Mouse (Mus musculus) neural tube, embryonic 14.5 days (tissue): ENCODE measurements around the gene Arhgef40. TPM values are rescaled to one million over a fixed set of nuclear protein-coding genes. Genes with fewer than 3 reads are reported as not detected.
A peak's percentile ranks its signal among the peaks of the same experiment; 100 is the strongest.

Experiments used
- ATAC-seq: fragments of 200-750 bp; cut with Nextera tagmentation; 2 replicates; pipeline ENCODE4 v1.8.0; 2017; ENCODE audit warnings: low read depth, mild to moderate bottlenecking, moderate TSS enrichment, moderate library complexity
- H3K27ac ChIP-seq: fragments of 300-500 bp; sonication (generic); 2 replicates; pipeline ENCODE4 v1.5.1; 2014; ENCODE audit warnings: low read depth, mild to moderate bottlenecking, control low read depth, low read length, moderate library complexity, mixed read lengths
- H3K27me3 ChIP-seq: fragments of 300-500 bp; sonication (generic); 2 replicates; pipeline ENCODE4 v1.6.1; 2014; ENCODE audit warnings: low read length; ENCODE audit not compliant: control insufficient read depth, insufficient read depth
- H3K36me3 ChIP-seq: fragments of 300-500 bp; sonication (generic); 2 replicates; pipeline ENCODE4 v1.6.1; 2014; ENCODE audit warnings: low read length, mixed read lengths; ENCODE audit not compliant: control insufficient read depth, insufficient read depth
- H3K4me1 ChIP-seq: fragments of 300-500 bp; sonication (generic); 2 replicates; pipeline ENCODE4 v1.6.1; 2014; ENCODE audit warnings: low read length; ENCODE audit not compliant: control insufficient read depth, insufficient read depth
- H3K4me2 ChIP-seq: fragments of 300-500 bp; sonication (generic); 2 replicates; pipeline ENCODE4 v1.6.1; 2014; ENCODE audit warnings: mild to moderate bottlenecking, low read depth, low read length, control low read depth
- H3K4me3 ChIP-seq: fragments of 300-500 bp; sonication (generic); 2 replicates; pipeline ENCODE4 v1.5.1; 2014; ENCODE audit warnings: low read depth, low read length, control low read depth, mixed read lengths
- H3K9ac ChIP-seq: fragments of 300-500 bp; sonication (generic); replicated peaks from 2 replicates; pipeline ENCODE4 v1.6.1; 2014; ENCODE audit warnings: low read depth, mild to moderate bottlenecking, control low read depth, low read length, mixed read lengths
- H3K9me3 ChIP-seq: fragments of 300-500 bp; sonication (generic); 2 replicates; pipeline ENCODE4 v1.6.1; 2016; ENCODE audit warnings: low read length; ENCODE audit not compliant: control insufficient read depth
- WGBS: fragments of 180-500 bp; shearing (Covaris S2); extraction: QIAGEN DNeasy Blood & Tissue Kit; methylation state at CpG from one replicate; pipeline ENCODE4 v1.1.7; 2014; 5-methylcytosine and 5-hydroxymethylcytosine counted together
- polyA plus RNA-seq: library from polyadenylated mRNA; unstranded; fragments of >200 nt; fragmentation: Nextera tagmentation; extraction: Ambion mirVana; gene quantifications from 2 replicates; pipeline ENCODE4 v1.2.1, GENCODE M21; 2014

Gene Arhgef40
- polyA plus RNA-seq, 1 experiment from 2014 or later: 66.5 TPM

DNA sequence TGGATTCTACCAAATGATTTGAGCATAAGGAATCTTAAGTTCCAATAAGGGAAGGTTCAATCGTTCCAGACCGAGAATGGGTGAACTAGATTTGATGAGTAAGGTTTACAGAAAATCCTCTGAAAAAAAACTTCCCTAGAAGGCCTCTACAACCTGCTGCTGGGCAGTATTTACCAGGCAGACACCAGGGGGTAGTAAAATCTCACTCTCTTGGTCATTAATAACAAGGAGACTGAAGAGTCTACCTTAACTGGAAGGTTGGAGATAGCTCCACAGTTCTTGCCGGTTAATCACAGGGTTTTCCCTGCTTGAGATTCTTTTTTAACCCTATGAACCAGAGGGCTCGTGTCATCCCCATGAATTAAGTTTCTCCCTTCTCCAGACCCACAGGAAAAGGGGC lies 1.3 kb upstream of the Arhgef40 start:
- Histone ChIP-seq H3K27me3 (no peaks in the 10 kb centered on the region), H3K36me3 (peaks cover 4% of the 10 kb centered on the region; the same call in 1 of the 2 replicates), H3K4me3 (0 out of 2 replicates have a peak overlapping the region, but pooled peaks have one; percentile 76), H3K4me1 (peaks cover 20% of the 10 kb centered on the region; the same call in 1 of the 2 replicates), H3K9ac (no peak overlapping the region), H3K27ac (no peak overlapping the region), H3K4me2 (peak overlapping the region; percentile 98; the same call in 1 of the 2 replicates), H3K9me3 (no peaks in the 10 kb centered on the region)
- no peak for ATAC-seq
- WGBS: 68% methylated on average over 4 of the region's 4 CpGs

DNA sequence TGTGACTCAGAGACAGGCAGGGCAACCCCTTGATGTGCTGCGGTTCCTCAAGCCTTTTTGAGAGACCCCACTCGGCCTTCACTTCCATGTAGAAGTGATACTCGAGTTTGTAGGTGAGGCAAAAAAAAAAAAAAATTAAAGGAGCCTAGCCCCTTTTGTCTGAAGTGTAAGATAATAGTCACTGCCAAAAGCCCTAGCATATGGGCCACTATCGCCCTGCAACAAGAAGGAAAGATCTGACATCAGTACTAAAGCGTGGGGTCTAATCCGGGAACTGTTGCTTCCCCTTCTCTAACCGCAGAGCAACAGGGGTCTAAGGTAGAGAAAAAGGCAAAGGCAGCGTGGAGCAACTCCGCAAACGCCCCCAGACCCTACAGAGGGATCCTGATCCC lies 668 bp upstream of the Arhgef40 start:
- WGBS: 10% methylated on average over 10 of the region's 10 CpGs

DNA sequence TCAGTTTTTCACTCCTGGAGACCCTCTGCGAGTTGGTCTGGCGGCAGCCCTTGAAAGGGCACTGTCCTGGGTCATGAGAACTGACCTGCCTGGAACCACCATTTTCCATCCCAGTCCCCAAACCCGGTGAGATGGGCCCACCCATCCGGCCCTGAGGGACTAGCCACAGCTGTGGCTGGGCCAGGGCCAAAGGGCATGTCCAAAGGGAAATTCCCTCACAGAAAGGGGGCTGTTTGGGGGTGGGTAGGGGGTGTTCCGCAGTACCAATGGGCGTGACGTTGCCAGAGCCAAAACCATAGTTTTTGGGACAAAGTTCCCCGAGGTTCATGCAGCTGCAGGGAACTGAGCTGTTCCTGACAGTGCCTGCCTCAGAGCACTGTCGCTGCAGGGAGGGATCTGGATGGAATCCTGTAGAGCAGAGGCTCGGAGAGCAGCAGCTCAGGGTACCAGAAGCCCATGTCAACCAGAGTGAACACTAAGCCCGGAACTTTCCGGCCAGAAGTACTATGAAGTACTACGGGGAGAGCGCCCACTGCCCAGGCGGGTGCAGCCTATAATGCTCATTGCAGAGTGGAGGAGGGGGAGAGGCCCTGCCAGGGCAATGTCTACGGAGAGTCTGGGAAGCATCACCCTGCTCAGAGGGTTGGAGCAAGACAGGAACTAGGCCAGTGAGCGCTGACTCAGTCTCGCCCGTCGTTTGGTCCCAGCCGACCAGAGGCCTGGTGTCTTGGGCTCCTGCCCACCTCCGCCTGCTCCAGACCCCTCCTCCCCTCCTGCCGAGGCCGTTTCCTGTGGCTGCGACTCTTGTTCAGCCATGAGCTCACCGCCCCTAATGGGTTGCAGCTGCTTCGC lies 1.0 kb downstream of the Arhgef40 start:
- ATAC-seq: peak; percentile 59
- Histone ChIP-seq H3K4me2 (peak overlapping the region; percentile 98), H3K9ac (peak overlapping the region; percentile 83), H3K4me1 (peaks cover 20% of the 10 kb centered on the region; the same call in 1 of the 2 replicates), H3K27me3 (no peaks in the 10 kb centered on the region), H3K36me3 (peaks cover 17% of the 10 kb centered on the region; the same call in 1 of the 2 replicates), H3K27ac (peak overlapping the region; percentile 85), H3K9me3 (no peaks in the 10 kb centered on the region), H3K4me3 (peak overlapping the region; percentile 76)
- WGBS: under 1% methylated on average over 27 of the region's 27 CpGs

More for the DNA sequence above, 668 bp upstream of the Arhgef40 start:
- Histone ChIP-seq H3K9me3 (no peaks in the 10 kb centered on the region), H3K9ac (peak overlapping the region; percentile 83), H3K4me1 (peaks cover 20% of the 10 kb centered on the region; the same call in 1 of the 2 replicates), H3K4me3 (peak overlapping the region; percentile 76), H3K36me3 (peaks cover 7% of the 10 kb centered on the region; the same call in 1 of the 2 replicates), H3K27ac (peak overlapping the region; percentile 85), H3K27me3 (no peaks in the 10 kb centered on the region), H3K4me2 (peak overlapping the region; percentile 98)
- no peak for ATAC-seq

DNA sequence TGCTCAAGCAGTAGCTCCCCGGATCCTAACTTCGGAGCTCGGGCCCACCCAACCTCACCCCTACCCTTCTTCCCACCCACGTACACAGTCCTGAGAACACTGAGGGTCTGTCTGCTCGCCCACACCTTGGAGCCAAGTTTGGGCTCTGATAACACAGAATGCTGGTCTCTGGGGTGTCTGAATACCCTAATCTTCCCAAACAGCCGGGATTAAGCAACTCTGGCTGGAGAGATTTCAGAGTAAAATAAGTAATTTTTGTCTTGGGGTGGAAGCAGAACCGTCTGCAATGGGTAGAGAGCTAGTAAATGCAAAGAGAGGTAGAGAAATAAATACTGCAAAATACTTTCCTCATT lies 1.6 kb downstream of the Arhgef40 start:
- H3K27ac ChIP-seq: peak overlapping the region; percentile 85
- peak overlapping the region; percentile 98 for H3K4me2 ChIP-seq
- WGBS: 8% methylated on average over 7 of the region's 7 CpGs
- no peaks in the 10 kb centered on the region for H3K27me3 ChIP-seq
- H3K36me3 ChIP-seq: peaks cover 24% of the 10 kb centered on the region; the same call in 1 of the 2 replicates
- no peaks in the 10 kb centered on the region for H3K9me3 ChIP-seq
- peak overlapping the region; percentile 76 for H3K4me3 ChIP-seq
- peaks cover 20% of the 10 kb centered on the region; the same call in 1 of the 2 replicates for H3K4me1 ChIP-seq
- H3K9ac ChIP-seq: peak overlapping the region; percentile 83
- no peak for ATAC-seq

DNA sequence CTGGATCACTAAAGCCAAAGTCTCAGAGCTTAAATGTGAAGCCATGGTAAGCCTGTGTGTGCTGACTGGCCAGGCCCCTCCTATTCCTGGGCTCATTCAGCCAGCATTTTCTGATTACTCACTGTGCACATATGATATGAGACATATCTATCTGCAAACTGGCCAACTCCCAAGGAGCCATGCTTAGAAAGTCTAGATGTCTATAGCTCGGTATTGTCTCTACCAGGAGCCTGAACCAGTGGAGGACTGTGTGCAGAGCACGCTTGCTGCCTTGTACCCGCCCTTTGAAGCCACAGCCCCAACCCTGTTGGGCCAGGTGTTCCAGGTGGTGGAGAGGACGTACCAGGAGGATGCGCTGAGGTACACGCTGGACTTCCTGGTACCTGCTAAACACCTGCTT lies 2.7 kb downstream of the Arhgef40 start:
- no peaks in the 10 kb centered on the region for H3K27me3 ChIP-seq
- no peak overlapping the region for H3K9ac ChIP-seq
- no peak overlapping the region for H3K27ac ChIP-seq
- no peak for ATAC-seq
- no peak overlapping the region for H3K4me3 ChIP-seq
- no peaks in the 10 kb centered on the region for H3K9me3 ChIP-seq
- H3K4me1 ChIP-seq: peaks cover 20% of the 10 kb centered on the region; the same call in 1 of the 2 replicates
- peaks cover 30% of the 10 kb centered on the region; the same call in 1 of the 2 replicates for H3K36me3 ChIP-seq
- 93% methylated on average over 6 of the region's 6 CpGs for WGBS
- H3K4me2 ChIP-seq: no peak overlapping the region; the same call in 1 of the 2 replicates

DNA sequence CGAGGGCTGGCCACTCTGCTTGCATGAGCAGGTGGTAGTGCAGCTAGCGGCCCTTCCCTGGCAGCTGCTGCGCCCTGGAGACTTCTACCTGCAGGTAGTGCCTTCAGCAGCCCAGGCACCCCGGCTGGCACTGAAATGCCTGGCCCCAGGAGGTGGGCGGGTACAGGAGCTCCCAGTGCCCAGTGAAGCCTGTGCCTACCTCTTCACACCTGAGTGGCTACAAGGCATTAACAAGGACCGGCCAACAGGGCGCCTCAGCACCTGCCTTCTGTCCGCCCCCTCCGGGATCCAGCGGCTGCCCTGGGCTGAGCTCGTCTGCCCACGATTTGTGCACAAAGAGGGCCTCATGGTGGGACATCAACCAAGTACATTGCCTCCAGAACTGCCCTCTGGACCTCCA lies 4.2 kb downstream of the Arhgef40 start:
- H3K4me2 ChIP-seq: no peak overlapping the region
- 87% methylated on average over 12 of the region's 12 CpGs for WGBS
- no peak overlapping the region for H3K4me3 ChIP-seq
- H3K9me3 ChIP-seq: no peaks in the 10 kb centered on the region
- H3K27ac ChIP-seq: no peak overlapping the region
- no peak for ATAC-seq
- no peaks in the 10 kb centered on the region for H3K27me3 ChIP-seq
- H3K4me1 ChIP-seq: peaks cover 14% of the 10 kb centered on the region; the same call in 1 of the 2 replicates
- H3K9ac ChIP-seq: no peak overlapping the region; the same call in 1 of the 2 replicates
- peaks cover 36% of the 10 kb centered on the region; the same call in 1 of the 2 replicates for H3K36me3 ChIP-seq

DNA sequence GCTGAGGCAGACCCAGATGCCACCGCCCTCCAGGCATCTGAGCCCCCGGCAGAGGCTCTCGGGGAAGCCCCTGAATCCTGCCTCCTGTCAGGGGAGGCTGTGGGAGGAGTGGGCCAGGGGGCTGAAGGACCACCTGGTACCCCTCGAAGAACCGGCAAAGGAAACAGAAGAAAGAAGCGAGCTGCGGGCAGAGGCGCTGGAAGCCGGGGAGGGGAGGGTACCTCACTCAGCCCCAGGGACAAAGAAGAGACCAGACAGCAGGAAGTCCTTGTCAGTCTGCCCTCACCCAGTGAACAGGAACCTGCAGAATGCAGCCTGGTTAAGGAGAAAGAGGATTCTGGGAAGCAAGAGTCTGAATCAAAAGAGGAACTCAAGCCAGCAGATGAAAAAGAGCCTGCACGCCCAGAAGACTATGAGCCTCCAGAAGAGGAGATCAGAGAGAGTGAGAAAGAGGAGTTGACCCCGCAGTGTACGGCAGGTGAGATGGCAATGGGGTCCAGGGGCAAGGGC lies 5.0 kb downstream of the Arhgef40 start:
- no peaks in the 10 kb centered on the region for H3K27me3 ChIP-seq
- peaks cover 42% of the 10 kb centered on the region for H3K36me3 ChIP-seq
- H3K27ac ChIP-seq: no peak overlapping the region
- H3K4me1 ChIP-seq: peaks cover 14% of the 10 kb centered on the region; the same call in 1 of the 2 replicates
- 68% methylated on average over 12 of the region's 12 CpGs for WGBS
- H3K9me3 ChIP-seq: no peaks in the 10 kb centered on the region
- ATAC-seq: no peak
- H3K4me3 ChIP-seq: no peak overlapping the region
- no peak overlapping the region for H3K4me2 ChIP-seq
- H3K9ac ChIP-seq: no peak overlapping the region

DNA sequence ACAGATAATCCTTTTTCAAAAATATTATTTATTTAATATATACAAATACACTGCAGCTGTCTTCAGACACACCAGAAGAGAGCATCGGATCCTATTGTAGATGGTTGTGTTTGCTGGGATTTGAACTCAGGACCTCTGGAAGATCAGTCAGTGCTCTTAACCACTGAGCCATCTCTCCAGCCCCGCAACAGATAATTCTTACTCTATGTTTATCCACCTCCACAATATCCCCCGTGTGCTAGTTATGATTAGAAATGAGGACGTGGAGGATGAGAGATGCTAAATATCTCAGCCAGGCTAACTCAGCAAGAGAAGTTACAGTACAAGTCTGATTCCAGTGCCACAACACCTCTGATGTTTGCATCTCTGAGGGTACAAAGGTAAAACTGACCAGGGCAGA lies 9.9 kb downstream of the Arhgef40 start:
- no peaks in the 10 kb centered on the region for H3K27me3 ChIP-seq
- no peak overlapping the region for H3K27ac ChIP-seq
- H3K4me1 ChIP-seq: no peaks in the 10 kb centered on the region
- no peaks in the 10 kb centered on the region for H3K9me3 ChIP-seq
- no peak for ATAC-seq
- peaks cover 72% of the 10 kb centered on the region for H3K36me3 ChIP-seq
- H3K4me2 ChIP-seq: no peak overlapping the region
- no peak overlapping the region for H3K4me3 ChIP-seq
- H3K9ac ChIP-seq: no peak overlapping the region
- 90% methylated on average over 4 of the region's 4 CpGs for WGBS
